Mouse (Mus musculus) myocyte (in vitro differentiated cells): ENCODE results near the gene Aox2.

ENCODE experiments used
- CEBPB ChIP-seq: IDR thresholded peaks from 2 replicates; pipeline ENCODE4 v1.6.1; 2011; ENCODE audit warnings: mild to moderate bottlenecking, moderate library complexity; ENCODE audit not compliant: poor library complexity, insufficient read depth, severe bottlenecking
- MYOG ChIP-seq, 3 experiments: IDR thresholded peaks; one replicate each; pipeline ENCODE4 v1.6.1; 2011; ENCODE audit warnings: control low read depth in 2 of 3, low read depth in 2 of 3, mild to moderate bottlenecking in 2 of 3; ENCODE audit not compliant: insufficient read length in 2 of 3, control insufficient read depth in 1 of 3, insufficient read depth in 1 of 3
- POLR2A ChIP-seq: IDR thresholded peaks from one replicate; pipeline ENCODE4 v1.6.1; 2011; ENCODE audit warnings: low read depth, mild to moderate bottlenecking, control low read depth, moderate library complexity; ENCODE audit not compliant: insufficient read length
- USF1 ChIP-seq: IDR thresholded peaks from one replicate; pipeline ENCODE4 v1.6.1; 2011; ENCODE audit warnings: low read depth, mild to moderate bottlenecking, control low read depth, moderate library complexity

DNA sequence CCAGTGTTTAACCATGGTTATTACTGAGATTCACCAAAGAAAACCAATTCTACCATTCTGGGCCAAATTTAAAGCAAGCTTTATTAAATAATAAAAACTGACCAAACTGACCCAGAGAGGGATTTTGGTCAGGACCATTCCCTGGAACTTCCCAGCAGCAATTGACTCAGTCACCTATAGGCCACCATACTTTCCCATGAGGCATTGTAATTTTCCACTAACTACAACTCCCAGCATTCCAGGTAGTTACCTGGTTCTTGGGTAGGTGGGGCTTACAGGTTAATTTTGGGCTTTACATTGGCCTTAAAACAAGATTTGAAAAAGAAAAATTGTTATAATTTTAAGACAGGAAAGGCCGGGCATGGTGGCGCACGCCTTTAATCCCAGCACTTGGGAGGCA is 87.7 kb downstream of the Aox2 start:
- TF ChIP-seq MYOG (IDR thresholded peaks at IDR 0.05; ENCODE audit: control insufficient read depth in 1 of 3, insufficient read depth in 1 of 3, insufficient read length in 2 of 3, low read depth in 2 of 3), result no peak
- TF ChIP-seq USF1, result no peak
- TF ChIP-seq POLR2A, result no peak
- TF ChIP-seq CEBPB, result no peak
